ENCODE assay signal across 10 mouse cellular contexts in the genomic region with DNA sequence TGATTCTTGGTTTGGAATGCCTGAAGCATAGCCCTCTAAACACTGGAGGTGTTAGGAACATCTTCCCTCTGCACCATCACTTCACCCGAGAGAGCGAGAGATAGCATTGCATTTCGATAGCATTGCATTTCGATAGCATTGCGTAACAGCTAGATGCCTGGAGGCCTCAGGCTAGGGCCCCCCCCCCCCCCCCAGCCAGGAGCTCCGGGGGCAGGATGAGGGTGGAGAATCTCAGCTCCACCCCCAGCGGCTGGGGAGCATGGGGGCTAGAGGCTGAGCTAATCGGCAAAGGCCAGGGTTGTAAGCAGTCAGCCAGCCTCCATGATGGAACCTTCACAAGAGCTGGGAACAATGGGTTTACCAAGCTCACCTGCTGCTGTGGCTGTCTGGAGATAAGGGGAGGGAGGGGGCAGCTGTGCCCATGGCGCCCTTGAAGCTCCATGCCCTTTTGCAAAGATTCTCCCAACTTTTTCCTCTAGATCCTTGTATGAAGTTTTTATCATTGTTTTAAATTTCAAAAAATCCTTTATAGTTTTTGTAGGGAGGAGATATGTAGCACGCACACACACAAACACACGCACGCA. TPM values are rescaled to one million over a fixed set of nuclear protein-coding genes. Genes with fewer than 3 reads are reported as not detected.
A peak's percentile ranks its signal among the peaks of the same experiment; 100 is the strongest.
DNase-seq lines count a peak whose midpoint lies in the region; ATAC-seq and TF ChIP-seq lines count a peak whose summit lies in the region.
"Had no signal": no experiment of that assay in that cellular context is flagged by ENCODE, and none has a peak within 500 bp of the region (broad histone marks: within the 10 kb centered on the region; RNA-seq: fewer than 3 reads in every experiment).

No protein-coding gene starts in this region.

- intact Hi-C loops in heart, postnatal 14 days (cut with DNase I) = no loop called here
- intact Hi-C loops in left cerebral cortex, postnatal 25 days (cut with DNase I) = no loop called here

- H3K27ac ChIP-seq in heart, embryonic 11.5 days (ENCODE audit: low read depth, low read length) = peak overlapping the region; percentile 82
- H3K27ac ChIP-seq in embryonic fibroblast, embryonic 13.5 days (ENCODE audit: insufficient read depth, low read length) = 0 out of 2 replicates have a peak overlapping the region, but pooled peaks have one; percentile 25

- TF ChIP-seq POLR2A in embryonic fibroblast, embryonic 13.5 days (IDR thresholded peaks at IDR 0.05; ENCODE audit: low read depth, low read length) = no peak

- WGBS in heart, embryonic 11.5 days (ENCODE audit: insufficient replicate concordance) = 28% methylated on average over 12 of the region's 12 CpGs

- no peak for TF ChIP-seq CTCF in embryonic fibroblast, embryonic 13.5 days (IDR thresholded peaks at IDR 0.05; ENCODE audit: borderline replicate concordance, insufficient read depth, low read length)

- H3K4me1 ChIP-seq in heart, embryonic 11.5 days (ENCODE audit: control insufficient read depth, insufficient read depth, low read length) = peaks cover 75% of the 10 kb centered on the region
- H3K4me1 ChIP-seq in embryonic fibroblast, embryonic 13.5 days (ENCODE audit: control insufficient read depth, insufficient read depth, low read length) = peaks cover 39% of the 10 kb centered on the region

- H3K9me3 ChIP-seq in heart, embryonic 11.5 days (replicated peaks; ENCODE audit: control insufficient read depth, low read length) = no peaks in the 10 kb centered on the region
- H3K9me3 ChIP-seq: limb, embryonic 15.5 days had no signal

- H3K36me3 ChIP-seq in heart, embryonic 11.5 days (ENCODE audit: control insufficient read depth, insufficient read depth, low read length) = no peaks in the 10 kb centered on the region

- DNase-seq in heart, postnatal 14 days = no peak
- peak; percentile 40 for DNase-seq in ES-CJ7 (ENCODE audit: low read depth, low spot score)
- DNase-seq in lung, postnatal 10 days = peak; percentile 51
- DNase-seq in frontal cortex, postnatal 10 days (ENCODE audit: low spot score in 2 of 2) = no peak
- DNase-seq in left cerebral cortex, postnatal 25 days (ENCODE audit: low spot score in 2 of 2) = no peak
- no peak for DNase-seq in cerebellum, adult 8-10 months
- DNase-seq: forebrain, postnatal 0 days had no signal

- H3K9ac ChIP-seq in heart, embryonic 11.5 days (ENCODE audit: low read depth, low read length) = peak overlapping the region; percentile 10; the same call in 1 of the 2 replicates
- H3K9ac ChIP-seq: forebrain, postnatal 0 days; limb, embryonic 15.5 days had no signal

- no peaks in the 10 kb centered on the region for H3K27me3 ChIP-seq in heart, embryonic 11.5 days (ENCODE audit: control insufficient read depth, insufficient read depth, low read length)
- H3K27me3 ChIP-seq: limb, embryonic 15.5 days had no signal

- peak; percentile 67 for ATAC-seq in heart, embryonic 11.5 days (replicated peaks; ENCODE audit: insufficient number of reproducible peaks, low FRiP score, low TSS enrichment)
- ATAC-seq: forebrain, postnatal 0 days had no signal

- peak overlapping the region; percentile 51 for H3K4me2 ChIP-seq in heart, embryonic 11.5 days

- 0 out of 2 replicates have a peak overlapping the region, but pooled peaks have one; percentile 5 for H3K4me3 ChIP-seq in heart, embryonic 11.5 days (ENCODE audit: low read depth, low read length)
- H3K4me3 ChIP-seq in embryonic fibroblast, embryonic 13.5 days (ENCODE audit: insufficient read depth, low read length) = no peak overlapping the region
- H3K4me3 ChIP-seq: limb, embryonic 15.5 days had no signal

RNA-seq across cellular contexts. Expression of gene Afap1, which starts 8.2 kb away (rescaled TPM):
- 19.9 and 24.8 TPM in 2 replicates for polyA plus RNA-seq in heart, embryonic 11.5 days (2014; fragmentation: Nextera tagmentation; extraction: Ambion mirVana)
- total RNA-seq in heart, postnatal 14 days (2021) = 10 to 100 TPM; 28.3 to 28.7 TPM
- 64.3 and 71.8 TPM in 2 replicates for polyA plus RNA-seq in embryonic fibroblast, embryonic 13.5 days (2011; ENCODE audit: insufficient read length, low read depth, missing spikeins)
- total RNA-seq in left cerebral cortex, postnatal 25 days (2021) = 10 to 100 TPM; 30.3 to 31.1 TPM

Comparison
In these comparisons a context has a peak if more than half of its experiments do, and no peak if none do; other contexts are left out.
1. DNase-seq: peak in ES-CJ7 (single experiment) and lung, postnatal 10 days (single experiment); none in heart, postnatal 14 days (0 of 2), frontal cortex, postnatal 10 days (0 of 2), left cerebral cortex, postnatal 25 days (0 of 2) and cerebellum, adult 8-10 months (single experiment).